Mouse (Mus musculus) bone marrow, adult 2 months (tissue): ENCODE data around the gene Maml3. TPM values are rescaled to one million over a fixed set of nuclear protein-coding genes. Genes with fewer than 3 reads are reported as not detected.
A peak's percentile ranks its signal among the peaks of the same experiment; 100 is the strongest.

Experiments used
- H3K27ac ChIP-seq: fragments of 200-500 bp; 2 replicates; pipeline ENCODE4 v1.5.1; 2012; ENCODE audit warnings: low read depth, mild to moderate bottlenecking, control low read depth, inconsistent platforms, low read length; ENCODE audit not compliant: control insufficient read depth, poor library complexity, insufficient read depth
- H3K4me1 ChIP-seq: fragments of 200-500 bp; 2 replicates; pipeline ENCODE4 v1.6.1; 2011; ENCODE audit warnings: low read length; ENCODE audit not compliant: control insufficient read depth, insufficient read depth
- H3K4me3 ChIP-seq: fragments of 200-500 bp; replicated peaks from 2 replicates; pipeline ENCODE3; 2011; ENCODE audit warnings: mild to moderate bottlenecking, low read depth, low read length, control low read depth; ENCODE audit not compliant: control insufficient read depth
- CTCF ChIP-seq: fragments of 200-500 bp; IDR thresholded peaks from 2 replicates; pipeline ENCODE4 v1.5.1; 2011; ENCODE audit warnings: low read length, control low read depth; ENCODE audit not compliant: control insufficient read depth, insufficient read depth
- POLR2A ChIP-seq: fragments of 200-500 bp; IDR thresholded peaks from 2 replicates; pipeline ENCODE4 v1.6.1; 2011; ENCODE audit warnings: low read depth, mild to moderate bottlenecking, control low read depth, low read length, borderline replicate concordance; ENCODE audit not compliant: control insufficient read depth
- WGBS: fragments of 180-500 bp; shearing (Covaris S2); methylation state at CpG from one replicate; pipeline ENCODE4 v1.1.7; 2018; 5-methylcytosine and 5-hydroxymethylcytosine counted together
- polyA plus RNA-seq: library from polyadenylated mRNA; stranded (reverse); fragments of >200 nt; gene quantifications from 2 replicates; pipeline ENCODE4 v1.2.4, GENCODE M21; 2011; ENCODE audit warnings: low replicate concordance; ENCODE audit not compliant: missing spikeins, insufficient read depth, insufficient read length

Gene Maml3
- polyA plus RNA-seq, 1 experiment: 4.9 TPM

GRCm38 (mm10) chr3:52087636-52088280, 17.1 kb downstream of the Maml3 start:
- Histone ChIP-seq H3K4me3 (no peak overlapping the region), H3K4me1 (peaks cover 5% of the 10 kb centered on the region; the same call in 1 of the 2 replicates), H3K27ac (peak overlapping the region; percentile 21; the same call in 1 of the 2 replicates)
- TF ChIP-seq CTCF (no peak), POLR2A (no peak)
- 63% methylated on average over 7 of the region's 7 CpGs for WGBS

GRCm38 (mm10) chr3:52078763-52079162, 26.1 kb downstream of the Maml3 start:
- TF ChIP-seq POLR2A (no peak), CTCF (no peak)
- WGBS: 88% methylated on average over 2 of the region's 2 CpGs
- no peak overlapping the region for H3K4me3 ChIP-seq
- H3K4me1 ChIP-seq: peaks cover 4% of the 10 kb centered on the region; the same call in 1 of the 2 replicates
- H3K27ac ChIP-seq: no peak overlapping the region

GRCm38 (mm10) chr3:52073959-52074358, 30.9 kb downstream of the Maml3 start:
- Histone ChIP-seq H3K4me3 (no peak overlapping the region), H3K4me1 (no peaks in the 10 kb centered on the region; the same call in 1 of the 2 replicates), H3K27ac (no peak overlapping the region)
- WGBS: 55% methylated on average over 6 of the region's 6 CpGs
- TF ChIP-seq CTCF (no peak), POLR2A (no peak)

- 68% methylated on average over 5 of the region's 5 CpGs for WGBS
- no peak for TF ChIP-seq CTCF
- TF ChIP-seq POLR2A: no peak
Observed at GRCm38 (mm10) chr3:52071996-52072395, 32.9 kb downstream of the Maml3 start.

GRCm38 (mm10) chr3:52070163-52070478, 34.8 kb downstream of the Maml3 start:
- WGBS: 2% methylated on average over 4 of the region's 4 CpGs
- H3K27ac ChIP-seq: peak overlapping the region; percentile 82
- peaks cover 3% of the 10 kb centered on the region; the same call in 1 of the 2 replicates for H3K4me1 ChIP-seq
- TF ChIP-seq CTCF (no peak), POLR2A (no peak)
- peak overlapping the region; percentile 46 for H3K4me3 ChIP-seq

More at GRCm38 (mm10) chr3:52071996-52072395, 32.9 kb downstream of the Maml3 start:
- no peak overlapping the region for H3K27ac ChIP-seq
- H3K4me1 ChIP-seq: no peaks in the 10 kb centered on the region; the same call in 1 of the 2 replicates
- H3K4me3 ChIP-seq: no peak overlapping the region

GRCm38 (mm10) chr3:52069304-52070162, 35.3 kb downstream of the Maml3 start:
- TF ChIP-seq POLR2A: peak; percentile 96
- TF ChIP-seq CTCF: no peak
- H3K27ac ChIP-seq: peak overlapping the region; percentile 82
- peak overlapping the region; percentile 81 for H3K4me3 ChIP-seq
- WGBS: under 1% methylated on average over 25 of the region's 25 CpGs
- peaks cover 3% of the 10 kb centered on the region; the same call in 1 of the 2 replicates for H3K4me1 ChIP-seq

- TF ChIP-seq CTCF (no peak), POLR2A (no peak)
- WGBS: 37% methylated on average over 3 of the region's 3 CpGs
- H3K4me3 ChIP-seq: peak overlapping the region; percentile 46
- peaks cover 3% of the 10 kb centered on the region; the same call in 1 of the 2 replicates for H3K4me1 ChIP-seq
- no peak overlapping the region for H3K27ac ChIP-seq
Observed at GRCm38 (mm10) chr3:52068885-52069284, 36.0 kb downstream of the Maml3 start.

- TF ChIP-seq POLR2A (no peak), CTCF (no peak)
- Histone ChIP-seq H3K4me3 (no peak overlapping the region), H3K4me1 (peaks cover 3% of the 10 kb centered on the region; the same call in 1 of the 2 replicates), H3K27ac (no peak overlapping the region)
- 90% methylated on average over 6 of the region's 6 CpGs for WGBS
Observed at GRCm38 (mm10) chr3:52067181-52067580, 37.7 kb downstream of the Maml3 start.
